Mouse (Mus musculus) kidney, adult 8-10 months (tissue): ENCODE results near the gene Plac9a.
"Not testable (repeated sequence)": the region's sequence is repeated elsewhere in the genome, so short reads cannot be mapped to it uniquely, and the experiment has no call there.

Experiments
- DNase-seq, 2 experiments: peaks; one replicate each; pipeline ENCODE4 v3.0.0; 2022

Gene Plac9a

DNA sequence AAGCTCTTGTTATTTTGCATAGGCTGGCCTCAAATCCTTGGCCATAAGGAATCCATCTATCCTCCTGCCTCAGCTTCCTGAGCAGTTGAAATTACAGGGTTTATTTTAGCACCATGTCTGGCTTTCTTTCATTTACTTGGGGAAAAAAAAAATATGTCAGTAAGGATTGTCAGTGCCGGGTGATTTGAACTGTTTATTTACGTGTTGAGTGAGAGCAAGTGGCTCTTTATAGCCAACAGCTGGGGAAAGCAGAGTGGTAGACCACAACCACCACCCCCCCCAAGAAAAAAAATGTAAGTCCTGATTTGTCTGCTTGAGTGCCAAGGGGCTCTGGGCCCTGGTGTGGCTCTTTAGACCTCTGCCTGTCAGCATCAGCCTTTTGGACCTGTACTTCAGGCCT is 39.2 kb downstream of the Plac9a start:
- DNase-seq = no peak

DNA sequence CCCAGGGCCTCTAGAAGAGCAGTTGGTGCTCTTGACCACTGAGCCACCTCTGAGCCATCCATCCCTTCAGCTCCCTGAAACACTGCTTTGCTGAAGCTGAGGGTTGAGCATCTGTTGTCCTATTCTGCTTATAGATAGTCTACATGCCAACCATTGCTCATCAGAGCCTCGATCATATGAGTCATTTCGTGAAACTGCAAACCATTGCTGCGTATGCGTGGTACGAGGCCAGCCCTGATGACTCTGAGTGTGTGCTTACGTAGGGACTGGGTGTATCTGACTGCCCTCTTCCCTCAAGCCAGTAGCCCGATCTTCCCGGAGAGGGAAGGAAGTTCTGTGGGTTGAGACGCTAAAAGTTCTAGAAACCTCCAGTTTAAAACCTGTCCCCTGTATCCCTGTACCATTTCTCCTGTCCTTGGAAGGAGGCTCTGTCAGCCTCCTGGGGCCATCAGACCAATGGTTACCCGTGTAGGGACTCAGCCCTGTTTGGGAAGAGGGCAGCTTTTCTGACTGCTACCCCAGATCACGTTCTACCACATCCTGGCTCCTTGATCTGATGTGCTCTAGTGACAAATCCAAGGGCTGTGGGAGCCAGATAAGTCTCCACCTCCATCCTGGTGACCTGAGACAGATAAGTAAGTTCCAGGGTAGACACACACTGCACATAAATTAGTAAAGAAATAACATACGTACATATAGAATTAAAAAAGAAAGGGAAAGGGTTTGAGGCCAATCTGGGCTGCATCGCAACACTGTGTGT is 40.9 kb downstream of the Plac9a start:
- no peak for DNase-seq

DNA sequence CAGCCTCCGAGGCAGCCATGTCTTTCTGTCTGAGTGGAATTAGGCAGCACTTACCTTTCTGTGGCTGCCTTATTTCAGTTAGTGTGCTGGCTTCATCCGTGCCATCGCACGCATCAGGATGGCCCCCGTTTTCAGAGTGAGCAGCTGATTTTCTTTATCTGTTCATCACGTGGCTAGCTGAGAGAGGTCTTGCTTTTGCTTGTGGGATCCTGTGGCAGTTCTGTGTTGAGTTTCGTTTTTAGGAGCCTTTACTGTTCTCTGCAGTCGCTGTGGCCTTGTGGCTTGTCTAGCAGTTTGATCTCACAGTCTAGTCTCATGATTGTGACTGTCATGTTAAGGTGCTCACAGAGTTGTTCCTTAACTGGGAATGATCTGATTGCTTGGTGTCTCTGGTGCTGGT is 45.0 kb downstream of the Plac9a start:
- DNase-seq = no peak

DNA sequence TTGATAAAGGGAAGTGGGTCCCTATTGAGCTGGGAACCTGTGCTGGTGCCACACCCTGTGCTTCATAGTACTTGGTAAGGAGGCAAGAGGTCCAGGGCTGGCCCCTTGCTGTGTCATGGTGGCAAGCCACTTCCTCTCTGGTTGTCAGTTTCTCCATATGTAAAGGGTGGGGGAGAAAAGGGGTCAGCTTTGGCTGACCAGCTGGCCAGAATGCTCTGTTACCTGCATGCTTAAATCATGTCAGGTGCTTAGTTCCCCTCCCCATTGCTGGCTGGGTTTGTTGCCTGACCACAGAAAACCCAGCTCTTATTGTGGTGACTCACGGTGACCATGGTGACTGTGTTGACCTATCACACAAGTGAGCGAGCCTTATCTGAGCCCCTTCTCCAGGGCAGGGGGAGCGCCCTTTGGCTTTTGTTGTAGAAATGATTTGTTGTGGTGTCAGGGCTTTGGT is 45.7 kb downstream of the Plac9a start:
- DNase-seq = no peak

DNA sequence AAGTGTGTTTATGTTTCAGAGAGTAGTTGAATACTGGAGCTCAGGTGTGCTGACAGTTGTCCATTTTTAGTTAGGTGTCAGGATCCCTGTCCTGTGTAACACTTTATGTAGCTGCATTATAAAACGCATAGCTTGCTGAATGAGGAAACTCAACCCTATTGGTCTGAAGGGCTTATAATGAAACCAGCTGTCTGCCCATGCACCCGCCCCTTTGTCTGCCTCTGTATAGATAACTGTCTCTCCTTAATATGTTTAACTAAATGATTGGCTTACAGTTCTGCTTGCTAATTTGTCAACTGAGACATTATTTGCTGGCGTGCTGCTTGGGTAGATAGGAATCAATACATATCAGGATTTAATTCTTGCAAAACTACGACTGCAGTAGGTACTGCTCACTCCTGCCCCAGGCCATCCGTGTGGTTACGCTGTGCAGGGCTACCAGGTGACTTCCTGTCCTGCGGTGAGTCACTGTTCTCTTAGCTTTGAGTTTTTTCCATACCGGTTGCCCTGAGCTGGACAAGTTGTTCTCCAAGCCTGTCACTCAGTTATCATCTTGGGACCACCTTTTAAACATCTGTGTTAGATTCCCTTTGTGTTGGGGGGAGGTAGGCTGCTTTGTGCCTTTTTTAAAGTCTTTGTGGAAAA is 47.5 kb downstream of the Plac9a start:
- DNase-seq = no peak

DNA sequence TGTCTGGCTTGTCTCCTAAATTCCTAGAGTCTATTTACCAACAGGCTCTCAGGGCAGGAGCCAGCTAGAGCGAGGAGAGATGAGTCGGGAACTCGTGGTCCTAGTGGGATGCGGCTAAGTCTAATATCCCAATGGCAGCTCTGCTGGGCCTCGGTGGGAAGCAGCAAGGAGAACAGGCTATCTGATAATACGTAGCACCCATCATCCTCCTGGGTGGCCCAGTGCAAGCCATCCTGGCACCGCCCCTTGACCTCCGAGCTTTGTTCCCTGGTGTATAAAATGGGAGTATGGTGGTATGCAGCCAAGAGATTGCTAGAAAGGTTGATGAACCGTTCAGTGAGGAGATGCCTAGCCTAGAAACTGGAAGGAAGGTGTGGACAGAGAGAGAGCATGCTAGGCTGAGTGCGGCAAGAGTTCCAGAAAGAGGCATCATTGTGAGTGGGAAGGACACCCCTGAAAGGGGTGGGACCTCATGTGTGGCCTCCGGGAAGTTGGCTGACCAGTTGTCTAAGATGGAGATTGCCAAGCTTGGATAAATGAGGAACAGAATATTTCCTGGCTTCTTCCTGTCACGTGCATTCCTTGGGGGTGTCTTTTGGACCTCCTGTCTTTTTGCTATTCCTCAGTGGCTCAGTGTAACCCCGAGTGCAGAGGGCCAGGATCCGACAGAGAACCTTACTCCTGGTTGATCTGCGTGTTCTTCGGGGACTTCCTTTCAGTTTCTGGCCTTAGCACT is 49.0 kb downstream of the Plac9a start:
- no peak for DNase-seq

DNA sequence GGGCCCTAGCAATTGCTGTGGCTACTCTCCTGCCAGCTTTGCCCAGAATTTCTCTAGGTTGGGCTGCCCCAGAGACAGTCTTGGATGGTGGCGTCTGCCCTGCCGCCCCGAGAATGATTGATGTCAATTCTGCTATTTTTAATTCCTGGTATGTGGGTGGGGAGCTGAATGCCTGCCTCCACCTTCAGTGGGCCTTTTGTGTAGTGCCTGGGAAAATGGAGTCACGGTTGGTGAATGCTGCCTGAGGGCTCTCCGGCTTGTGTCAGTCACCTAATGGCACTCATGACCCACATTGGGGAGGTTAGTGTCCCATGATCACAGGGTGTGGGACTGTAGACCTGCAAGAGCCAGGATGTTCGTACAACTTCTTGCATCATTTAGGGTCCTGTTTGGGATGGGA is 49.6 kb downstream of the Plac9a start:
- no peak for DNase-seq

DNA sequence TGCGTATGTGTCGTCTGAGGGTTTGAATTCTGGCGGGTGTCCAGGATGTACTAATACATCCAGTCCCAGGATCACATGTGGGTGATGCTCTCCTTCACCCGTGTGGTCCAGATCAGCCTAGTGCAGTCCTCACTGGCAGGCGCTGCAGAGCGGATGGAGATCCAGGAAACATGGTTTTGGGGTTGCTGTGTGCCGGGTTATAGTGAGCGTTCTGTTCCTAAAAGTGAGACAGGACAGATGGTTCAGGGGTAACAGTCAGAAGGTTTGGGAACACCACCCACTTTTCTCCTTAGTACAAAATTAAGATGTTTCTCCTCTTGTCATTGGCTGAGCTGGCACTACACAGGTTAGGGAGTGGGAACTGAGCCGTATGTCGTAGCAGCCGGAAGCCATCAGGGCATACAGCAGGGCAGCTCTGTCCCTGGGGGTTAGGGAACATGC is 50.8 kb downstream of the Plac9a start:
- DNase-seq = no peak

DNA sequence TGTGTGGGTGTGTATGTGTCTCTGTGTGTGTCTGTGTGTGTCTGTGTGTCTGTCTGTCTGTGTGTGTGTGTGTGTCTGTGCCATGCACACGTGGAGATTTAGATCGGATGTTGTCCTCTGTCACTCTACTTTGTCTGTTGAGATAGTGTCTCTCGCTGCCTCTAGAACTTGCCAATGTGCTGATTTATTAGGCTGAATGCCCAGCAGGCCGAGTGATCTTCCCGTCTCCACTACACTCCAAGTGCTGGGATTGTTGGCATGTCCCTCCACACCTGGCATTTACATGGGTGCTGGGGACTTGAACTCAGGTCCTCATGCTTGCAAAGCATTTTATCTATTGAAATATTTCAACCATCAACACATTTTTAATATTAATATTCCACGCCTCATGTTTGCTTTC is 51.7 kb downstream of the Plac9a start:
- no peak for DNase-seq

DNA sequence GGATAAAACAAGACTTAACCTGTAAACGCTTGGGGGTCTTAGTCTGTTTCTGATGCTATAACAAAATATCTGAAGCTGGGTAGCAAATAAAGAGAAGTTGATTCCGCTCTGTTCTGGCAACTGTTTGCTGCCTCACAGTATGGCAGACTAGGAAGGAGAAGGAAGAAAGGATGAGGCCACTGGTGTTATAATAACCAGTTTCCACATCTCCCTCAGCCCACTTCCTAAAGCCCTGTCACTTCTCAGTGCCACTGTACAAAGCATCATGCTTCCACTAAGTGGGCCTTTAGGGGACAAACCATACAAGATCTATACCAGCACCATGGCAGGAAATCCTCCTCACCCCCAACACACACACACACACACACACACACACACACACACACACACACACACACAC is 52.5 kb downstream of the Plac9a start:
- no peak for DNase-seq

DNA sequence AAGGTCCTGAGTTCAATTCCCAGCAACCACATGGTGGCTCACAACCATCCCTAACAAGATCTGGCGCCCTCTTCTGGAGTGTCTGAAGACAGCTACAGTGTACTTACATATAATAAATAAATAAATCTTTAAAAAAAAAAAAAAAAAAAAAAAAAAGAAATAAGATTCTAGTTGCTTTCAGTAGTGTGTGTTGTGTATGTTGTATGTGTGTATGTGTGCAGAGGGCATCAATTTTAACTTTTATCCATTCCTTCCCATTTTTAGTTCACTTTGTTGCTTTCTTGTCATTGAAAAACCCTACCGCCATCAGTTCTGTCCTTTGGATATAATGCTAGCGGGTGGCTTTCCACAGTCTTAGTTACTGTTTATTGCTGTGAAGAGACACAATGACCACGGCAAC is 54.2 kb downstream of the Plac9a start:
- DNase-seq = not testable (repeated sequence)

DNA sequence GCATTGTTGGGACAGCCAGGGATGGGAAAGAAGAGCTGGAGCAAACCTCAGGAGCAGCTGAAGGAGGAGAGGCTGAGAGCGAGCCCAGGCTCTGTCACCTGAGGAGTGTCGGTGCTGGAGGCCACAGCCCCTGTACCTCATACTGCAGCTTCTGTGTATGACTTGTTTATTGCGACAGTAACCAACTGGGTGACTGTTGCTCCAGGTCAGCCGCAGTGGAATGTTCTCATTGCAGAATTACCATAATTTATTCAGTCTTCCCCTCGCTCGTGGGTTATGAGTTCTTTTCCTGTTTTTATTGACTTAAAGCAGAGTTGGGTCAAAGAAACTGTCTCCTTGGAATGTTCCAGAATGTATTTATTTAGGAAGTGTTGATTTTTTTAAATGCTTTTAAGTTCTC is 54.7 kb downstream of the Plac9a start:
- DNase-seq = peak; percentile 42 to 75

DNA sequence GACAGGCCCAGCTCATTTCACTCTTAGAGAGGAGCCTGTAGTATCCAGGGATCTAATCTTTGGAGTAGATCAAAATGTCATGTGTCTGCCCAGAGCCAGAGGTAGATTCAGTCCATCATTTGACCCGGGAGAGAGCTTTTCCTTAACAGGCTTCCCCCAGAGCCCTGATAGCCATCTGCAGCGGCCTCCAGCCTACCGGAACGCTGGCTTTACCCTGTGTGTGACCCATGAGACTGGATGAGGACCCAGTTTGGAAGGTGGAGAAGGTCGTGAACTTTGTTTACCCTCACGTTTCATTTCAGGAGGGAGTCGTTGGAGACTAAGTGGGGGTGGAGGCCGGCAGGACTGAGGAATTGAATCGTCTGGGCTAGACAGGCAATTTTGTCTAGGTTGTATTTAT is 55.2 kb downstream of the Plac9a start:
- peak in 1 of 2 experiments; percentile 53 for DNase-seq

DNA sequence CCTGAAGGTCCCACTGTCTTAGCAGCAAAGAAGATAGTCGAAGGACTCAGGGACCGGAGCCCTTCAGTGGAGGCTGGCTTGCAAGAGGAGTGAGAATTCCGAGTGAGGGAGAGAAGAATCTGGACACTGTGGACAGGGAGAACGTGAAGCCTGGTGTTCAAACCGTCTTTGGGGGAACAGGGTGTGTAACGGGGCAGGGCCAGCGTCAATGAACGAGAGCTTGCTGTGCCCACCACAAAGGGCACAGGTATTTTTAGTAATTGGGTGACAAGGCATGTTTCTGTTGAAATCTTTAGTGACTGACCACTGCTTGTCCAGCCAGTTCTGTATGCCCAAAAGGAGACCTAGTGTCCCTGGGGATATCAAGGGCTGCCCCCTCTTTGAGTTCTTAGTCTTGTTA is 56.4 kb downstream of the Plac9a start:
- no peak for DNase-seq

DNA sequence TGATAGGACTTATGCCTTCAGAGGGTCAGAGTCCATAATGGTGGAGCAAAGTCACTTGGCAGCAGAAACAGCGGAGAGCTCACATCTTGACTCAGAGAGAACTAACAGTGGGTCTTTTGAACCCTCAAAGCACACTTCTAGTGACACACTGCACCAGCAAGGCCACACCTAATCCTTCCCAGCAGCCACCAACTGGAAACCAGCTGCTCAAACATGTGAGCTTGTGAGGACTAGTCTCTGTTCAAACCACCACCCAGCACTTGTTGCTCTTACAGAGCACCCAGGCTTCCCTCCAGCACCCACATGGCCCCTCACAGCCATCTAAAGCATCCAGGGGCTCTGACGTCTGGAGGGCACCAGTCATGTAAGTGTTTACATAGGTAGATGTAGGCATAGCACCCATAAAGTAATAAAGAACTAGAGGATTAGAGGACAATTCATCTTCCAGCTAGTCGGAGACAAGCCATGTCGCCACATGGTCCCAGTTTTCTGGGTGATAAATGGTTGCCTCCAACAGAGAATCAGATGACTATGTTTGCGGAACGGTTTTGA is 57.0 kb downstream of the Plac9a start:
- no peak for DNase-seq

DNA sequence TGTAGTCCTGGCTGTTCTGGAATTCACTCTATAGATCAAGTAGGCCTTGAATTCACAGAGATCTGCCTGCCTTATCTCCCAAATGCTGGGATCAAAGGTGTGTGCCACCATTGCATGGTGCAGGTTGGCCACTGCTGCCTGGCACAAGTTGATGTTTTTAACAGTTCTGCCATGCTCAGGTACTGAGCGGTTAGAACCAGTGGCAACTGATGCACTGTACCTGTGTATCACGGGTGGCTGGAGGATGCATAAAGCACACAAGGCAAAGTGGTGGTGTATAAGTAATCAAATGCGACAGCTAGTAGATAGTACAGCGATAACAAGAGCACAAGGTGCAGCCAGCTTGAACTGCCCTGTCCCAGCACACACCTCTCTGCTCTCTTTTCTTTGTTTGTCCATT is 58.5 kb downstream of the Plac9a start:
- no peak for DNase-seq

DNA sequence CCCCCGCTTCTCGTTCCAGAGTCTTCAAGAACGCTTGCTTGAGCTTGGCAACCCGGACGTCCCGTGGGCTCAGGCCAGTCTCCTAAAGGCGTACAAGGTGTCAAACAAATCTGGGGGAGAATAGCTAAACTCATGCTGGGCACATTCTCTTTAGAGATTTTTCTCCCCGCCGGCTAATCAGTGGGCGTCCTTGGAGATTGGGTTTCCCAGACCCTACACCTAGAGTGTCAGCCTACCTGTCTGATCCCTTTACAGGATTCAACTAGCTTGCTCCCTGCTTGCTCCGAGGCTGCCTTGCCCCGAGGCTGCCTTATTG is 60.3 kb downstream of the Plac9a start:
- DNase-seq = no peak

DNA sequence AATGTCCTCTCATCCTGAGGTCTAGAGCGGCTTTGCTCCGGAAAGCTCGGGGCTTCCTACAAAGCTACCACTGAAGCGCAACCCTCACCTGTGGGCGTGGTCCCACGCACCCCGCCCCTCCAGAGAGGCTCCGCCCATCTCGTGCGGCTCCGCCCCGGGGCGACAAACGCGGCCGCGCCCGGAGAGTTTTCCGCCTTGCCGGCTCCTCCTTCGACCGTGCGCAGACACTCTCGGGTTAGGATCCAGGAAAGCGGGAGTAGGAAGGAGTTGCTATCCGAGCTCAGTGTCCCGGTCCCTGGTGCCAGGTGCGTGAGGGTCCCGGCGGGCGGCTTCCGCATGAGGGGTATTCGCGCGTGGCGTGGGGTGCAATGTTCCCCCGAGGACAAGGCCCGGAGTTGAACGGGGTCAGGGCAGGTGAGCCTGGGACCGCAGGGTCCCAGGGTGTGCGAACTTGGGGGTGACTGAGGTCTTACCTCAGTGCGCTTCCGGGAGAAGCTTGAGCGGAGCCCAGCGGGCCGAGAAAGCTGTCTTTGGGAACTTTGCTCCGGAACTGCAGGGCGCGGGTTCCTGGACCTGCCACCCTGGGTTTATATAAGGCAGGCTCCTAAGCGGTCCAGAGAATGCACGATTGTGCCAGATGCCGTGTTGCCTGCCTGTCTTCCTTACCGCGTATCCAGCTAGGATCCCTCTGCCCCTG is 60.8 kb downstream of the Plac9a start, which contains the start of gene Anxa11:
Gene Anxa11, plus strand, starts transcription at position 166 of the 697 bp plus-strand sequence.
- DNase-seq = peak; percentile 88 to 93

DNA sequence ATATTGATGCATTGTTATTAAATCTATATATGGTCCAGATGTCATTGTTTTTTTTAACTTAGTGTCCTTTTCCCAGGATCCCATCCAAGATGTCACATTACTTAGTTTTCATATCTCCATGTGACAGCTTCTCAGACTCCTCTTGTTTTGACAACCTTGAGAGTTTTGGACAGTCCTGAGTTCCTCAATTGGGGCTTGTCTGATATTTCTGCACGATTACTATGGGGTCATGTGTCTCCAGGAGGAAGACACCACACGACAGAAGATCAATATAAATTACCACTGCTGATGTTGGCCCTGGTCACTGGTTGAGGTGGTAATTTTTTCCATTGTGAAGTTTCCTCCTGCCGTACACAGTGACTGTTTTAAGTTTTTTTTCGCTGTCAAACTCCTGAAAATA is 61.3 kb downstream of the Plac9a start:
- no peak for DNase-seq

DNA sequence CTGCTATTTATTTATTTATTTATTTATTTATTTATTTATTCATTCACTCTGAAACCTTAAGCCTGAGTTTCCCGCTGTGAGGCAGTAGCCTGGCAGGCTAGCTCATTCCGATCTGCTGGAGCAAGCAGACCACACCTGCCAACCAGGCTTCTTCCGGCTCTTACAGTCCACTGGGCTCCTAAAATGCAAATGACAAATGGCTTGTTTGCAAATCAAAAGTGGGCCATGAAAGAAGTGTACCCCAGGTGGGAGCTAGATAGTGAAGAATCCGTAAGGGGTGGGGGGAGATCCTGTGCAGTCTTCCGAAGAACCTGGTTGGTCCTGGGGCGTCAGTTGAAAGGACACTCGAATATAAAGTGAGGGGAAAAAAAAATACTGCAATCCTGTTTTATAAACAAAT is 61.9 kb downstream of the Plac9a start:
- no peak for DNase-seq

DNA sequence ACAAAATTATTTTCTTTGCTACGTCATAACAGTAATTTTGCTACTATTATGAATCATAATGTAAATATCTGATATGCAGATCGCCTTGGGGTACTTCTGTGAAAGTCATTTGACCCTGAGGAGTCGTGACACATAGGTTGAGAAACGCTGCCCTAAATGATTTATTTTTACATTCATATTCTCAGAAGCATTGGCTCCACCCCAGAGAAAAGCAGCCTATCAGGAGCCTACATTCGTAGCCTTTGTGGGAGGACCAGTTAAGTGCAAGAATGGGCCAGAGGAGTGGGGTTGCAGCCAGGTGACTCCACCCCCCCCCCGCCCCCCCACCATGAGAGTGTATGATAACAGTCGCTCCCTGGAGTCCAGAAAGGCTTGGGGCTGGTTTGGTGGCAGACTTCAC is 63.1 kb downstream of the Plac9a start:
- no peak for DNase-seq

DNA sequence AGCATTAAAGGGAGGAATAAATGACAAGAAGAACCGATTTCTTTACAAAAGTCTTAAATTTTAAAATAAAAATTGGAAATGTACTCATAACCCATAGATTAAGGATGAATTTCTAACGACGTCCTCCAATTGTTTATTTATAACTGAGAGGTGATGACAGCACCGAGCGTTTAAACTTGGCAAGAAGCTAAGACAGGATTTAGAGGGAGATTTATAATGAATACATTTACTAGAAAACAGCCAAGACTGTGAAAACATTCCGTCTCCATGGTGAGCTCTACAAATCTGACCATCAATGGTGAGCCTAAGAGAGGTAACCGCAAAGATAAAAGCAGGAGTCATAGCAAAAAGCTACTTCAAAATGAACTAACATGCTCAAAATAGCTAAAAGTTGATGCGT is 64.5 kb downstream of the Plac9a start:
- no peak for DNase-seq
